In genomic region chr6:59425824-59426533, GRCm38 (mm10) we compare ENCODE assay signal across 8 mouse cellular contexts. TPM values are rescaled to one million over a fixed set of nuclear protein-coding genes. Genes with fewer than 3 reads are reported as not detected.
DNase-seq lines count a peak whose midpoint lies in the region; ATAC-seq and TF ChIP-seq lines count a peak whose summit lies in the region.

Gene Gprin3, minus strand, starts transcription at chr6:59426294.

- 9% methylated on average over 34 of the region's 34 CpGs for WGBS in hindbrain, embryonic 10.5 days
- 5% methylated on average over 34 of the region's 34 CpGs for WGBS in lung, embryonic 15.5 days
- 8% methylated on average over 34 of the region's 34 CpGs for WGBS in olfactory bulb, adult 2 months

- peak within 1 kb of the TSS; percentile 70 for H3K4me2 ChIP-seq in lung, embryonic 15.5 days

- H3K4me3 ChIP-seq in hindbrain, embryonic 10.5 days: peak within 1 kb of the TSS; percentile 56
- peak within 1 kb of the TSS; percentile 50 for H3K4me3 ChIP-seq in lung, embryonic 15.5 days
- peak within 1 kb of the TSS; percentile 51 for H3K4me3 ChIP-seq in olfactory bulb, adult 2 months (ENCODE audit: insufficient read depth, low read depth, low read length)

- ATAC-seq in lung, embryonic 15.5 days (ENCODE audit: borderline replicate concordance, extremely low read depth, low FRiP score, low TSS enrichment): peak; percentile 95

- no peak for TF ChIP-seq POLR2A in olfactory bulb, adult 2 months (IDR thresholded peaks at IDR 0.05; ENCODE audit: insufficient read depth, low read depth, low read length)

- no peaks in the 10 kb centered on the region for H3K9me3 ChIP-seq in hindbrain, embryonic 10.5 days
- H3K9me3 ChIP-seq in lung, embryonic 15.5 days: no peaks in the 10 kb centered on the region

- H3K9ac ChIP-seq in lung, embryonic 15.5 days: peak within 1 kb of the TSS; percentile 66

- peak; percentile 35 for DNase-seq in NIH3T3 (ENCODE audit: low read depth)
- DNase-seq in cerebellum, postnatal 10 days: peak; percentile 96 to 97
- DNase-seq in frontal cortex, adult 2 months (ENCODE audit: extremely low spot score in 1 of 2, low spot score in 1 of 2): peak; percentile 49 to 86
- peak; percentile 73 for DNase-seq in hindbrain, embryonic 10.5 days (ENCODE audit: low spot score)
- DNase-seq in layer of hippocampus, adult 9-11 months: peak; percentile 71
- DNase-seq in thymus, adult 18-20 months: peak; percentile 60 to 66

- H3K4me1 ChIP-seq in hindbrain, embryonic 10.5 days (replicated peaks): peaks cover 10% of the 10 kb centered on the region
- peaks cover 16% of the 10 kb centered on the region for H3K4me1 ChIP-seq in lung, embryonic 15.5 days
- peaks cover 8% of the 10 kb centered on the region for H3K4me1 ChIP-seq in olfactory bulb, adult 2 months (ENCODE audit: control insufficient read depth, insufficient read depth, low read length)

- H3K27ac ChIP-seq in hindbrain, embryonic 10.5 days: peak within 1 kb of the TSS; percentile 82
- H3K27ac ChIP-seq in lung, embryonic 15.5 days: peak within 1 kb of the TSS; percentile 93
- no peak within 1 kb of the TSS for H3K27ac ChIP-seq in olfactory bulb, adult 2 months (ENCODE audit: insufficient read depth, low read depth, low read length)

- H3K27me3 ChIP-seq in hindbrain, embryonic 10.5 days (ENCODE audit: insufficient read depth, poor library complexity, severe bottlenecking): peaks cover 6% of the 10 kb centered on the region; the same call in 1 of the 2 replicates
- no peaks in the 10 kb centered on the region for H3K27me3 ChIP-seq in lung, embryonic 15.5 days

- no peak for TF ChIP-seq CTCF in olfactory bulb, adult 2 months (IDR thresholded peaks at IDR 0.05; ENCODE audit: insufficient read depth, low read depth, low read length)

- no peaks in the 10 kb centered on the region for H3K36me3 ChIP-seq in hindbrain, embryonic 10.5 days
- H3K36me3 ChIP-seq in lung, embryonic 15.5 days: no peaks in the 10 kb centered on the region

RNA-seq across cellular contexts. Expression of gene Gprin3, which starts in this region (rescaled TPM):
- polyA plus RNA-seq in frontal cortex, adult 2 months (2012; rRNA removed): 1.0 and 1.1 TPM in 2 replicates
- 0.12 and 0.25 TPM in 2 replicates for polyA plus RNA-seq in hindbrain, embryonic 10.5 days (2016; fragmentation: Nextera tagmentation; extraction: Ambion mirVana)
- 7.1 and 7.9 TPM in 2 replicates for polyA plus RNA-seq in lung, embryonic 15.5 days (2015; fragmentation: Nextera tagmentation; extraction: Ambion mirVana)
- polyA plus RNA-seq in olfactory bulb, adult 2 months (2012; ENCODE audit: insufficient read depth, insufficient read length, low replicate concordance, missing spikeins): not detected in 2 replicates

Comparison
In these comparisons a context has a peak if more than half of its experiments do, and no peak if none do; other contexts are left out.
1. Peak in DNase-seq, H3K4me3 ChIP-seq and H3K27ac ChIP-seq in hindbrain, embryonic 10.5 days; RNA of the gene not detected or under 1 TPM.
2. DNase-seq: peak in every context shown above with its lines; median percentile 96 in cerebellum, postnatal 10 days; 73 in hindbrain, embryonic 10.5 days; 71 in layer of hippocampus, adult 9-11 months; 68 in frontal cortex, adult 2 months; 63 in thymus, adult 18-20 months; 35 in NIH3T3.